Mouse (Mus musculus) 3134 (cell line): ENCODE results near the gene Mgat4e.

Experiments used
- DNase-seq: peaks from one replicate; pipeline ENCODE4 v3.0.0-alpha.2; 2011; ENCODE audit warnings: low spot score; ENCODE audit not compliant: insufficient read length; ENCODE audit errors: extremely low read depth

Mgat4e gene

GRCm38 (mm10) chr1:134515891-134516290 is 33.6 kb downstream of the Mgat4e start:
- DNase-seq: no peak

GRCm38 (mm10) chr1:134513876-134514590 is 35.4 kb downstream of the Mgat4e start:
- no peak for DNase-seq

GRCm38 (mm10) chr1:134513312-134513860 is 36.1 kb downstream of the Mgat4e start:
- DNase-seq: peak; percentile 14

- no peak for DNase-seq
These were observed 36.9 kb downstream of the Mgat4e start for GRCm38 (mm10) chr1:134512584-134512983.

GRCm38 (mm10) chr1:134512183-134512582 is 37.3 kb downstream of the Mgat4e start:
- DNase-seq: no peak

GRCm38 (mm10) chr1:134510018-134510417 is 39.5 kb downstream of the Mgat4e start:
- DNase-seq: no peak

- DNase-seq: no peak
These were observed 43.3 kb downstream of the Mgat4e start for GRCm38 (mm10) chr1:134506201-134506600.

- no peak for DNase-seq
These were observed 48.6 kb downstream of the Mgat4e start for GRCm38 (mm10) chr1:134500916-134501315.

GRCm38 (mm10) chr1:134495991-134496390 is 53.5 kb downstream of the Mgat4e start:
- DNase-seq: no peak

GRCm38 (mm10) chr1:134495216-134495539 is 54.3 kb downstream of the Mgat4e start:
- DNase-seq: no peak

- peak; percentile 99 for DNase-seq
These were observed 54.9 kb downstream of the Mgat4e start, which contains the start of gene Rabif for GRCm38 (mm10) chr1:134494428-134495215. Rabif (plus strand) TSS chr1:134494648.

- no peak for DNase-seq
These were observed 55.5 kb downstream of the Mgat4e start for GRCm38 (mm10) chr1:134493956-134494355.

- DNase-seq: peak; percentile 21
These were observed 56.0 kb downstream of the Mgat4e start for GRCm38 (mm10) chr1:134493496-134493895.

GRCm38 (mm10) chr1:134492276-134492675 is 57.2 kb downstream of the Mgat4e start:
- no peak for DNase-seq
